Mouse (Mus musculus): ENCODE measurements around the gene Arid3a. TPM values are rescaled to one million over a fixed set of nuclear protein-coding genes. Genes with fewer than 3 reads are reported as not detected.

Arid3a gene
- polyA plus RNA-seq, 1 experiment from 2014 or later: 6.2 TPM

DNA sequence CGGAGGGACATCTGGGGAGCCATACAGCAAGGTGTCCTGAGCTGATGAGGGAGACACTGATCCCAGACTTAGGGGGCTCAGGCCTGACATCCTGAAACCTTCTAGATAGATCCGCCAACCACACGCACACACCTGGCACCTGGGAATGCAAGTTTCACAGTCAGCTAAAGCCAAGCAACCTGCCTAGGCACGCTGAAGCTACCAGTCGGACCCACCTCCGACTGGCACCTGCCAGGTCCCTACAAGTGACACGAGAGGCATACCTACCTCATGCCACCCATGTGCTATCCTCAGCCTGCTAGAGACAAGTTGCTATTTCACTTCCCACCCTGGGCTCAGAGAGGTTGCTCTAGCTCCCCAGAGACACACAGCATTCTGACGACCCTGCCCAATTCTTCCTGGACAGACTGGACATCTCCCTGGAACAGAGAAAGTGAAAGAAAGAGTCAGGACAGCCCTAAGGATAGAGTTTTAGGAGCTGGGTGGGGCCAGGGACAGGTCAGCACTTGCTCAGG, 62.5 kb downstream of the Arid3a start:
- H3K9ac ChIP-seq (ENCODE audit: low read length): no peak overlapping the region
- H3K4me3 ChIP-seq (ENCODE audit: low read depth, low read length): peak overlapping the region; percentile 34
- H3K4me1 ChIP-seq (ENCODE audit: control insufficient read depth, insufficient read depth, low read length): peaks cover 18% of the 10 kb centered on the region
- ATAC-seq (ENCODE audit: low FRiP score) (no peak), DNase-seq (ENCODE audit: low spot score, missing footprints) (peak; percentile 88)
- no peaks in the 10 kb centered on the region for H3K36me3 ChIP-seq (ENCODE audit: control insufficient read depth, insufficient read depth, low read length)
- peaks cover 5% of the 10 kb centered on the region; the same call in 1 of the 2 replicates for H3K9me3 ChIP-seq (ENCODE audit: control insufficient read depth, low read length)
- peaks cover 38% of the 10 kb centered on the region for H3K27me3 ChIP-seq (ENCODE audit: control insufficient read depth, insufficient read depth, low read length)
- peak overlapping the region; percentile 17; the same call in 1 of the 2 replicates for H3K4me2 ChIP-seq
- no peak overlapping the region for H3K27ac ChIP-seq (ENCODE audit: low read depth, low read length)
- WGBS: 36% methylated on average over 8 of the region's 8 CpGs

DNA sequence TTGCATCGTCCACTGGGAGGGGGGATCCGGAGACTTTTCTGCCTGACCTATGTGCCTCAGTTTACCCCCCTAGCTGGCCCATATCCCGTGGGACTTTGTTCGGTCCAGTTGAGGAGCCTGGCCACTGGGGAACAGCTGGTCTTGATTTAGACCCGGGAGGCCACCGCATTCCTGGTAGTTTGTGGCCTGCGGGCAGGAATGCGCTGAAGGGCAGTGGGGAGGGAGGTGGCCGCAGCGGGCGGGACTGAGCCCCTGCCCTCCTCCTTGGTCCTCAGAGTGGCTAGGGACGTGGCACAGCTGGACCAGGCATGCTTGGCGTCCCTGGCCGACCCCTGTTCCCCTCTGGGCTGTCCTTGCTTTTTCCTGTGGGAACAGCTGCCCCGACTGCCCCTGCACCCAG, 63.0 kb downstream of the Arid3a start:
- no peak overlapping the region for H3K9ac ChIP-seq (ENCODE audit: low read length)
- peak; percentile 90 for DNase-seq (ENCODE audit: low spot score, missing footprints)

DNA sequence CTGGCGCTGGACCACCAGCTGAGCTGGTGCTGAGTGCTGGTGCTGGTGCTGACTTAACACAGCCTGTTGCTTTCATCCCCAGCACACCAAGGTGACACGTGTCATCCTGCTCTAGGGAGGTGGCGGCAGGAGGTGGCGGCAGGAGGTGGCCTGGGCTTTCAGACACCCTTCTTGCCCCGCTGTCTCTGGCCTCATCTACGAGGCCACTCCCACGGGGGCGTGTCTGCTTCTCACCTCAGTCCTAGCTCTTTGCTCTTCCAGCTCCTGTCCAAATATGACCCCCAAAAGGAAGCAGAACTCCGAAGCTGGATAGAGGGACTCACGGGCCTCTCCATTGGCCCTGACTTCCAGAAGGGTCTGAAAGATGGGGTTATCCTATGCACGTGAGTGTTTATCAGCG, 64.3 kb downstream of the Arid3a start:
- peaks cover 14% of the 10 kb centered on the region for H3K4me1 ChIP-seq (ENCODE audit: control insufficient read depth, insufficient read depth, low read length)
- H3K36me3 ChIP-seq (ENCODE audit: control insufficient read depth, insufficient read depth, low read length): no peaks in the 10 kb centered on the region
- 52% methylated on average over 12 of the region's 12 CpGs for WGBS
- no peak overlapping the region for H3K4me3 ChIP-seq (ENCODE audit: low read depth, low read length)
- H3K27ac ChIP-seq (ENCODE audit: low read depth, low read length): no peak overlapping the region
- peaks cover 38% of the 10 kb centered on the region for H3K27me3 ChIP-seq (ENCODE audit: control insufficient read depth, insufficient read depth, low read length)
- peaks cover 5% of the 10 kb centered on the region; the same call in 1 of the 2 replicates for H3K9me3 ChIP-seq (ENCODE audit: control insufficient read depth, low read length)
- no peak for ATAC-seq (ENCODE audit: low FRiP score)
- H3K4me2 ChIP-seq: no peak overlapping the region
- no peak for DNase-seq (ENCODE audit: low spot score, missing footprints)
- H3K9ac ChIP-seq (ENCODE audit: low read length): no peak overlapping the region

More for the DNA sequence above, 63.0 kb downstream of the Arid3a start:
- H3K4me2 ChIP-seq: peak overlapping the region; percentile 15; the same call in 1 of the 2 replicates
- H3K4me3 ChIP-seq (ENCODE audit: low read depth, low read length): no peak overlapping the region
- ATAC-seq (ENCODE audit: low FRiP score): no peak
- peaks cover 18% of the 10 kb centered on the region for H3K4me1 ChIP-seq (ENCODE audit: control insufficient read depth, insufficient read depth, low read length)
- 7% methylated on average over 15 of the region's 15 CpGs for WGBS
- no peak overlapping the region for H3K27ac ChIP-seq (ENCODE audit: low read depth, low read length)
- H3K36me3 ChIP-seq (ENCODE audit: control insufficient read depth, insufficient read depth, low read length): no peaks in the 10 kb centered on the region
- H3K9me3 ChIP-seq (ENCODE audit: control insufficient read depth, low read length): peaks cover 5% of the 10 kb centered on the region; the same call in 1 of the 2 replicates
- H3K27me3 ChIP-seq (ENCODE audit: control insufficient read depth, insufficient read depth, low read length): peaks cover 38% of the 10 kb centered on the region

DNA sequence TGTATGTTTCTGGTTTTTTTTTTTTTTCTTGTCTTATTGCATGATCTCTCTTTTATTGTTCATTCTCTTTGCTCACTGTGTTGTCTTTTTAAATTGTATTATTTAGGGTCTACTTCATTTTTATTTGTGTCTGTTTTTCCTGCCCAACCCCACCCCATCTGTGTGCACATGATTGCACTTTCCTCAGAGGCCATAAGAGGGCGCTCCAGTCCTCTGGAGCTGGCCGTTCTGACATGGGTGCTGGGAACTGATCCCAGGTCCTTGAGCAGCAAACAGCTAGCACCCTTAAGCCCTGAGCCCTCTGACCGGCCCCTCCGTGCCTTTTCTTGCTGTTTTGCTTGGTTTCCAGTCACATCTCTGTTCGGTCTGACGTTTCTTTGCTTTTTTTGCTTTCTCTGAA, 64.7 kb downstream of the Arid3a start:
- Histone ChIP-seq H3K9ac (ENCODE audit: low read length) (no peak overlapping the region), H3K4me3 (ENCODE audit: low read depth, low read length) (no peak overlapping the region), H3K9me3 (ENCODE audit: control insufficient read depth, low read length) (peaks cover 5% of the 10 kb centered on the region; the same call in 1 of the 2 replicates), H3K4me1 (ENCODE audit: control insufficient read depth, insufficient read depth, low read length) (peaks cover 11% of the 10 kb centered on the region), H3K36me3 (ENCODE audit: control insufficient read depth, insufficient read depth, low read length) (no peaks in the 10 kb centered on the region), H3K27ac (ENCODE audit: low read depth, low read length) (no peak overlapping the region), H3K27me3 (ENCODE audit: control insufficient read depth, insufficient read depth, low read length) (peaks cover 36% of the 10 kb centered on the region), H3K4me2 (no peak overlapping the region)
- ATAC-seq (ENCODE audit: low FRiP score) (no peak), DNase-seq (ENCODE audit: low spot score, missing footprints) (no peak)
- 82% methylated on average over 6 of the region's 6 CpGs for WGBS

DNA sequence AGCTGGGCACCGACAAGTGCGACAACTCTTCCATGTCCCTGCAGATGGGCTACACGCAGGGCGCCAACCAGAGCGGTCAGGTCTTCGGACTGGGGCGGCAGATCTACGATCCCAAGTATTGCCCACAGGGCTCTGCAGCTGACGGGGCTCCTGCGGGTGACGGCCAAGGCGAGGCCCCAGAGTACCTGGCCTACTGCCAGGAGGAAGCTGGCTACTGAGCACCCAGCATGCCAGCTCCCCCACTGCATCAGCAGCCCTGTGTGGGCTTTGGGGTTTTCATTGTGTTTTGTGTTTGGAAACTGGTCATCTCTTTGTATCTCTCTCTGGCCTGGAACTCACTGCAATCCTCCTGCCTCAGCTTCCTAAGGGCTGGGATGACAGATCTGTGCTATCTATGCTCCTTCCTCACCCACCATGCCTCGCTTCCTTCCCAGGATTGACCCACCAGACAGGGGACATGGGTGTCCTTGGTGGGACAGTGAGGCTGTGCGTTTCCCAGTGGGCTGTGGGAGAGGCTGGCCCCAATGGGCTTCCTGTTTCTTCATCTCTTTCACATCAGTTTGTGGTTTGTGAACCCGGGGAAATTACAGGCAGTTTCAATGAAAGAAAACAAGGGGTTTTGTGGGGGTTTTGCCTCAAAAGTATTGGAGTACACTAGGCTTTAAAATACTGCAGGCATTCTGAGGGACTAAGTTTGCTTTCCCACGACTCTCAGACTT, 67.7 kb downstream of the Arid3a start:
- no peaks in the 10 kb centered on the region for H3K36me3 ChIP-seq (ENCODE audit: control insufficient read depth, insufficient read depth, low read length)
- peaks cover 12% of the 10 kb centered on the region for H3K27me3 ChIP-seq (ENCODE audit: control insufficient read depth, insufficient read depth, low read length)
- DNase-seq (ENCODE audit: low spot score, missing footprints) (no peak), ATAC-seq (ENCODE audit: low FRiP score) (no peak)
- H3K9me3 ChIP-seq (ENCODE audit: control insufficient read depth, low read length): peaks cover 5% of the 10 kb centered on the region; the same call in 1 of the 2 replicates
- no peak overlapping the region for H3K4me2 ChIP-seq
- WGBS: 92% methylated on average over 16 of the region's 16 CpGs
- H3K27ac ChIP-seq (ENCODE audit: low read depth, low read length): no peak overlapping the region
- no peak overlapping the region for H3K9ac ChIP-seq (ENCODE audit: low read length)
- H3K4me1 ChIP-seq (ENCODE audit: control insufficient read depth, insufficient read depth, low read length): peaks cover 16% of the 10 kb centered on the region
- H3K4me3 ChIP-seq (ENCODE audit: low read depth, low read length): no peak overlapping the region

DNA sequence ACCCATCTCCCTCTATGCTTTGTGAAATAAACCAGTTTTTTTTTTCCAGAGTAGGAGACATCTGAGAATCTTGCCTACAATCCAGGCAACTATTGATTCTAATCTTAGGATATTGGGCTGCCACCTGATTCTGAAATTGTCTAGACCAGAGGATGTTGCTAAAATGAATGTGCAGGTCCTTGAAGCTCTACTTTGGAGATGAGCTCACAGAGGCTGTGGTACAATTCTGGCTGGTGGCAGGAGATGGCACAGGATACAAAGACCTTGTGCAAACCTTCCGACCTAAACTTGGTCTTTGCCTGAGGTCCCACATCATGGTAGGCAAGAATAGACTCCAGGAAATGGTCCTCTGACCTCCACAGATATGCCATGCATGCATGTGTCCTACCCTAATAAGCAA, 68.8 kb downstream of the Arid3a start:
- no peak overlapping the region for H3K4me3 ChIP-seq (ENCODE audit: low read depth, low read length)
- peaks cover 11% of the 10 kb centered on the region for H3K4me1 ChIP-seq (ENCODE audit: control insufficient read depth, insufficient read depth, low read length)
- H3K27ac ChIP-seq (ENCODE audit: low read depth, low read length): no peak overlapping the region
- H3K9me3 ChIP-seq (ENCODE audit: control insufficient read depth, low read length): peaks cover 5% of the 10 kb centered on the region; the same call in 1 of the 2 replicates
- no peak overlapping the region for H3K9ac ChIP-seq (ENCODE audit: low read length)
- H3K36me3 ChIP-seq (ENCODE audit: control insufficient read depth, insufficient read depth, low read length): no peaks in the 10 kb centered on the region
- 95% methylated on average over 1 of the region's 1 CpGs for WGBS
- ATAC-seq (ENCODE audit: low FRiP score): no peak
- peaks cover 5% of the 10 kb centered on the region for H3K27me3 ChIP-seq (ENCODE audit: control insufficient read depth, insufficient read depth, low read length)
- DNase-seq (ENCODE audit: low spot score, missing footprints): no peak
- H3K4me2 ChIP-seq: no peak overlapping the region

DNA sequence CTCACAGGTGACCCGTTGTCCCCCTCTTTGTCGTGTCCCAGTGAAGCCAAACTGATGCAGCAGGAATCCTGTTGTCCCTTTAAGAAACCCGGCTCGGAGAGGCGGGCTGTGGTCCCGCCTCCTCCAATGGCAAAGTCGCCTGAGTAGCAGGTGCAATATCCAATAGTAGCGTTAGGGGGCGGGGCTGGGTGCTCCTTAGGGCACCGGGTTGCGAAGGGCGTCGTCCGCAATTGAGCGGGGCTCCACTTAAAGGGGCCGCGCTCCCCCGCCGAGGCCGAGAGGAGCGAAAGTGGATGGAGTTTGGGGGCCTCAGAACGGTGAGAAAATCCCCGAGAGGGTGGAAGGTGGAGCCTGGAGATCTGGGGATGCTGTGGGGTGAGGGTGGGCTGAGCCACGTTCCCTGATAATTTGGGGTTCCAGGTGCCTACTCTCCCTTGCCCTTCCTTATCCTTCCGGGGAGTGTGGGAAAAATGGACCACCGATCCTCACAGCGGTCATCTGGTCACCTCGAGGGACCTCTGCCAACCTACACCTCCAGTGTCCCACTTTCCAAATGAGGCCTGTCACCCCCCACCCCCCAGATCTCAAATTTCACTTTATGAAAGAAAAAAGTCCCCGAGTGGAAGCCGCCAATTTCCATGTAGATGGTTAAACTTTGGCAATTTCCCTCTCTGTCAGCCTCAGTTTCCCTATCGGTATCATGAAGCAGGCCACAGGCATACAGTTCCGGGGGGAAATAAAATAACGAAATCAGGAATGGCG, 69.6 kb downstream of the Arid3a start, which contains the start of gene Abca7:
Gene Abca7, plus strand, starts transcription at position 223 of the 762 bp plus-strand sequence.
- WGBS: under 1% methylated on average over 34 of the region's 34 CpGs
- Histone ChIP-seq H3K27me3 (ENCODE audit: control insufficient read depth, insufficient read depth, low read length) (peaks cover 5% of the 10 kb centered on the region), H3K36me3 (ENCODE audit: control insufficient read depth, insufficient read depth, low read length) (no peaks in the 10 kb centered on the region), H3K4me2 (peak within 1 kb of the TSS; percentile 51), H3K27ac (ENCODE audit: low read depth, low read length) (no peak within 1 kb of the TSS), H3K9me3 (ENCODE audit: control insufficient read depth, low read length) (peaks cover 5% of the 10 kb centered on the region; the same call in 1 of the 2 replicates), H3K4me3 (ENCODE audit: low read depth, low read length) (peak within 1 kb of the TSS; percentile 34), H3K4me1 (ENCODE audit: control insufficient read depth, insufficient read depth, low read length) (peaks cover 11% of the 10 kb centered on the region), H3K9ac (ENCODE audit: low read length) (peak within 1 kb of the TSS; percentile 58)
- ATAC-seq (ENCODE audit: low FRiP score): peak; percentile 89
- peak; percentile 100 for DNase-seq (ENCODE audit: low spot score, missing footprints)

DNA sequence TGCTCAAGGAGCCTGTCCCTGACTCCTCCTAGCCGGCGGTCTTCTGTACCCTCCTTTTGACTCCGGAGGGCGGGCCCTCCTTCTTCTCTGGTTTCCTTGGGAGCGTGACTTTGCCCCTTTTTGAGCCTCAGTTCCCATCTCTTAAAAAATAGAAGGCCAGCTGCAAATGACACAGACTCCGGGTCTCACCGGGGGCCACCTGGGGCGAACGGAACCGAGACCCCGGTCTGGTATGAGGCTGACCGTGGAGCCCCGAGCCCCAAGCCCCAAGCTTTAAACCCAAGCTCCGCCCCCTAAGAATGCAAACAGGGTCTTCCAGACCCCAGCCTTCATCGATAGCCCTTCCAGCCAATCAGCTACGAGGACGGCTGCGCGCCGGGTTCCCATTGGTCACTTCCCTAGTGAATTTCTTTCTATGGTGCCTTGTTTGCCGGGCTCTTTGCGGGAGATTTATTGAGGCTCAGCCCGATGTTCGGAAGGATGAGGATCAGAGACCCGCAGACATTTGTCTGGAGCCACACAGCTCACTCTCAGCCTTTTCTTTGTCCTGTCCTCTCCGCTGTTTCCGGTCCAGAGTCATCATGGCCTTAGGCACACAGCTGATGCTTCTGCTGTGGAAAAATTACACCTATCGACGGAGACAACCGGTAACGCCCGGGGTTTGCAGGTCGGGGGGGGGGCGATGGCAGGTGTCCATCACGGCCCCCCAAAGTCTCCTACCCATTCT, 70.4 kb downstream of the Arid3a start:
- under 1% methylated on average over 35 of the region's 35 CpGs for WGBS
- Histone ChIP-seq H3K4me2 (peak overlapping the region; percentile 51), H3K27ac (ENCODE audit: low read depth, low read length) (no peak overlapping the region), H3K4me3 (ENCODE audit: low read depth, low read length) (peak overlapping the region; percentile 34), H3K27me3 (ENCODE audit: control insufficient read depth, insufficient read depth, low read length) (peaks cover 5% of the 10 kb centered on the region), H3K9ac (ENCODE audit: low read length) (peak overlapping the region; percentile 58), H3K4me1 (ENCODE audit: control insufficient read depth, insufficient read depth, low read length) (peaks cover 11% of the 10 kb centered on the region), H3K9me3 (ENCODE audit: control insufficient read depth, low read length) (no peaks in the 10 kb centered on the region), H3K36me3 (ENCODE audit: control insufficient read depth, insufficient read depth, low read length) (no peaks in the 10 kb centered on the region)
- ATAC-seq (ENCODE audit: low FRiP score): peak; percentile 85
- peak; percentile 98 for DNase-seq (ENCODE audit: low spot score, missing footprints)
